Mouse (Mus musculus) midbrain, postnatal 0 days (tissue): ENCODE data around the gene Gnao1. TPM values are rescaled to one million over a fixed set of nuclear protein-coding genes. Genes with fewer than 3 reads are reported as not detected.

Source experiments
- ATAC-seq: fragments of 200-750 bp; cut with Nextera tagmentation; 2 replicates; pipeline ENCODE4 v1.8.0; 2017; ENCODE audit warnings: moderate number of reproducible peaks, mild to moderate bottlenecking, moderate TSS enrichment, moderate library complexity; ENCODE audit not compliant: low FRiP score
- DNase-seq: peaks from one replicate; pipeline ENCODE4 v3.0.0-alpha.2; 2015; ENCODE audit warnings: low spot score
- H3K27ac ChIP-seq: fragments of 300-500 bp; sonication (generic); 2 replicates; pipeline ENCODE4 v1.5.1; 2014; ENCODE audit warnings: low read depth, mild to moderate bottlenecking, low read length, mixed read lengths
- H3K27me3 ChIP-seq: fragments of 300-500 bp; sonication (generic); 2 replicates; pipeline ENCODE4 v1.6.1; 2014; ENCODE audit warnings: low read length, control low read depth, mixed read lengths; ENCODE audit not compliant: insufficient read depth
- H3K36me3 ChIP-seq: fragments of 300-500 bp; sonication (generic); 2 replicates; pipeline ENCODE4 v1.6.1; 2014; ENCODE audit warnings: low read length, control low read depth, mixed read lengths; ENCODE audit not compliant: insufficient read depth
- H3K4me1 ChIP-seq: fragments of 300-500 bp; sonication (generic); 2 replicates; pipeline ENCODE4 v1.6.1; 2014; ENCODE audit warnings: mild to moderate bottlenecking, control low read depth, antibody characterized with exemption, low read length, mixed read lengths; ENCODE audit not compliant: insufficient read depth
- H3K4me2 ChIP-seq: fragments of 300-500 bp; sonication (generic); 2 replicates; pipeline ENCODE4 v1.6.1; 2014; ENCODE audit warnings: low read depth, mild to moderate bottlenecking, low read length, mixed read lengths; ENCODE audit not compliant: poor library complexity, severe bottlenecking
- H3K4me3 ChIP-seq: fragments of 300-500 bp; sonication (generic); 2 replicates; pipeline ENCODE4 v1.5.1; 2014; ENCODE audit warnings: low read depth, mild to moderate bottlenecking, low read length, moderate library complexity
- H3K9ac ChIP-seq: fragments of 300-500 bp; sonication (generic); replicated peaks from 2 replicates; pipeline ENCODE4 v1.6.1; 2014; ENCODE audit warnings: mild to moderate bottlenecking, low read length, moderate library complexity, mixed read lengths; ENCODE audit not compliant: poor library complexity, severe bottlenecking
- H3K9me3 ChIP-seq: fragments of 300-500 bp; sonication (generic); 2 replicates; pipeline ENCODE4 v1.6.1; 2016; ENCODE audit warnings: low read length, control low read depth
- CTCF ChIP-seq: IDR thresholded peaks from 2 replicates; pipeline ENCODE4 v1.5.1; 2016; ENCODE audit warnings: antibody characterized with exemption, mild to moderate bottlenecking
- WGBS: fragments of 180-500 bp; shearing (Covaris S2); extraction: QIAGEN DNeasy Blood & Tissue Kit; methylation state at CpG from one replicate; pipeline ENCODE4 v1.1.7; 2014; 5-methylcytosine and 5-hydroxymethylcytosine counted together
- polyA plus RNA-seq: library from polyadenylated mRNA; unstranded; fragments of >200 nt; fragmentation: Nextera tagmentation; extraction: Ambion mirVana; gene quantifications from 2 replicates; pipeline ENCODE4 v1.2.1, GENCODE M21; 2015
- total RNA-seq: library from RNA; depleted of rRNA; stranded (reverse); fragments of >200 nt; gene quantifications from 2 replicates; pipeline ENCODE4 v1.2.3, GENCODE M21; 2014

Gnao1 gene
- total and polyA plus RNA-seq, 2 experiments from 2014 or later, result 312 to 375 TPM

DNA sequence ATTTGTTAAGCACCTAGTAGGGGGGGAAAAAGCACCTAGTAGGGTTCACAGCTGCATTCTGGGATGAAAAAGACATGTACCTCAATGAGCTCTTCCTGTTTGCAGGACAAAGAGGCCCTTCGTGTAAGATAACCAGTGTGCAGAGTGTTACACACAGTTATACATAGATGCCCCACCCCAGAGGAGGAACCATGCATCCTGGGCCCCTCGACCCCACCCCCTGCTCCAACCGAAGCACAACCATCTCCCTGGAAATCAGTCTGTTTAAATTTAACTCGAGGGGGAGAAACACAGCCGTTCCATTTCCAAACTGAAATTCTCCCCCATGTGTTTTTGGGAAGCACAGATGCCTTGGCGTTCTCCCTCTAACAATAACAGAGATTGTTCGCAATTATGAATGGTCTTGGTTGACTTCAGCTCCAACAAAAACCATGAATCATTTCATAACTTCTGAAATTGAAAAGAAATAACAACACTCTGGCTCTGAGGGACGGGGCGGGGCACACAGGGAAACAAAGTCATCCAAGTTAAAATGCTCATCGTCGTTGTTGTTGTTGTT lies 42.4 kb downstream of the Gnao1 start:
- no peak overlapping the region for H3K4me3 ChIP-seq
- no peak overlapping the region for H3K27ac ChIP-seq
- DNase-seq, result no peak
- no peak overlapping the region for H3K4me2 ChIP-seq
- no peak for TF ChIP-seq CTCF
- no peaks in the 10 kb centered on the region for H3K27me3 ChIP-seq
- H3K36me3 ChIP-seq, result peaks cover under 1% of the 10 kb centered on the region; the same call in 1 of the 2 replicates
- no peak overlapping the region for H3K9ac ChIP-seq
- 83% methylated on average over 11 of the region's 11 CpGs for WGBS
- 0 out of 2 replicates have a peak, but pooled peaks cover 3% of the 10 kb centered on the region for H3K4me1 ChIP-seq
- ATAC-seq, result no peak
- H3K9me3 ChIP-seq, result no peaks in the 10 kb centered on the region

DNA sequence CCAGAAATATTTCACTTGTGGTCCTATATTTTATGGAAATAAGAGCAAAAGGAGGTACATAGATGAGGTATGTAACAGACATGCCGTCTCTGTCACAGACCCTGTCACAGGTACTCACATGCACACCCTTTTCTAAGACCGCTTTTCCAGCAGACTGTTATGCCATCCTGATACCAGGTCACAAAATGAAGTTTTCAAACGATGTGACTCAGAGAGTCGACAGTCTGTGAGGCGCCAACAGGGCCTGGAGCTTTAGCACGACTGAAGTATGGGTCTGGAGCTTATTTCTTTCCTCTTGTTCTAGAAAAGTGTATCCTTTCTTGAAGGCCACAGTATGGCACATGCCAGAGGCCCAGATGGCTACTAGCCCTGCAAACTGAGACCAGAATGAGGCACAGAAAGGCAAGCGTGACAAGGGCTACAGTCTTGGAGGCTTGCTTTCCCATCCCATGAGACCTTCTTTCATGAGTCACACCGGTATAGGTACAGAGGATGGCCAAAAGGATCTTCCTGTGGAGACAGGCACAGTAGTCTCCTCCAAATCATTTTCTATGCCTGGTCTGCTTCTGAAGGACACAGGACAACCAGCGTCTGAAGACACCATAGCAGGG lies 43.2 kb downstream of the Gnao1 start:
- ATAC-seq (no peak), DNase-seq (no peak)
- no peak for TF ChIP-seq CTCF
- Histone ChIP-seq H3K4me2 (no peak overlapping the region), H3K4me1 (0 out of 2 replicates have a peak, but pooled peaks cover 3% of the 10 kb centered on the region), H3K9ac (no peak overlapping the region), H3K9me3 (no peaks in the 10 kb centered on the region), H3K36me3 (peaks cover 3% of the 10 kb centered on the region; the same call in 1 of the 2 replicates), H3K4me3 (no peak overlapping the region), H3K27me3 (no peaks in the 10 kb centered on the region), H3K27ac (no peak overlapping the region)
- WGBS, result 87% methylated on average over 9 of the region's 9 CpGs

DNA sequence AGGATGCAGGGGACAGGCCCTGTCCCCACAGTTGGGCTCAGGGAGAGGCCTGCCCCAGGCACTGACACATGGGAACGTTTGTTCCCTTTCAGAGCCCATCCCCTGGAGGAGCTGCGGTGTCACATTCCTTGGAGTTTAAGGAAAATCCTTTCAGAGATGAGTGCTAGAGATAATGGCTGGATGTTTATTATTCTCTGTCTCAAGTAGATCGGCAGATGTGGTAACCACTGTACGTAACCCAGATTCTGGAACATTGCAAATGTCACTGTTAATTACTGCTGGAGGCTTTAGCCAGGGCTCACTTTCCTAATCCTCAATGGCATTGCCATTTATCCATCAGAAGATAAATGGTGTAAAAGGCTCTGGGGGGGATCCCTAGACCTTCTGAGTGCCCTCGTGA lies 44.9 kb downstream of the Gnao1 start:
- DNase-seq (no peak), ATAC-seq (no peak)
- no peak overlapping the region for H3K4me3 ChIP-seq
- no peaks in the 10 kb centered on the region for H3K27me3 ChIP-seq
- H3K4me2 ChIP-seq, result no peak overlapping the region
- TF ChIP-seq CTCF, result no peak
- H3K9me3 ChIP-seq, result no peaks in the 10 kb centered on the region
- no peak overlapping the region for H3K9ac ChIP-seq
- peaks cover 3% of the 10 kb centered on the region; the same call in 1 of the 2 replicates for H3K36me3 ChIP-seq
- H3K27ac ChIP-seq, result no peak overlapping the region
- 0 out of 2 replicates have a peak, but pooled peaks cover 3% of the 10 kb centered on the region for H3K4me1 ChIP-seq
- WGBS, result 46% methylated on average over 5 of the region's 5 CpGs

DNA sequence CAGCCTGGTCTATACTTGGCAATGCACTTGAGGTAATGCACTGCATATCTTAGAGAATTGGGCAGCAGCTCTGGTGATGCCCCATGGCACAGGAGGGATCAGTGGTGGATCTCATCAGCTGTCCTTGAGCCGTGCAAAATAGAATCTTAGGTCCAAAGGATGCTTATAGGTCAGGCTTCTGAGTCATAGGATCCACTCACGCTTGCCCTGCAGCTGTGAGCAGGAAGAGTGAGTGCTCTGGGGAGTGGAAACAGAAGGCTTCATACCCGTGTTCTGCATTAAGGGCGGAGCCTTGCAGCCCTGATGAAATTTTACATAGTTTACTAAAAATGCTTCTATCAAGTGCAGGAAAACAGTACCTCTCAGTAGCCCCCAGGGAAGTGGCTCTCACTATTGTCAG lies 45.5 kb downstream of the Gnao1 start:
- Histone ChIP-seq H3K27ac (no peak overlapping the region), H3K9ac (no peak overlapping the region), H3K27me3 (no peaks in the 10 kb centered on the region), H3K4me2 (no peak overlapping the region), H3K9me3 (no peaks in the 10 kb centered on the region), H3K36me3 (peaks cover 3% of the 10 kb centered on the region; the same call in 1 of the 2 replicates), H3K4me1 (0 out of 2 replicates have a peak, but pooled peaks cover 3% of the 10 kb centered on the region), H3K4me3 (no peak overlapping the region)
- DNase-seq (no peak), ATAC-seq (no peak)
- WGBS, result 71% methylated on average over 4 of the region's 4 CpGs
- no peak for TF ChIP-seq CTCF

DNA sequence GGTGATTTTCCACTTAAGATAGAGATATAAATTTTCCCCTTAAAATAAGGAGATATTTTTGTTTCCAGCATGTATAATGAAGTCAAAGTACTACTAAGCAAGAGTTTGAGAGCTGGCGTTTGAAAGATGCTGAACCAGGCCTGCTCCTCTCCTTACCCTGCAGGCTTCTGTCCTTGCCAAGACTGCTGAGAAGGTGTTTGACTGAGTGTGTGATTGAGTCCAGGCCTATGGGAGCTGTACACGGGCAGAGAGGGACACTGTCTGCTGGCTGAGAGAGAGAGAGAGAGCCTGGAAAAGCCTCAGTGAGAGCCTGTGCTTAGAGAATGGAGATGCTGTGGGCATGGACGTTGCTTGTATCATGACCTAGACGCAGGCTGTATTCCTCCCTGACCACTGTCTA lies 47.4 kb downstream of the Gnao1 start:
- Histone ChIP-seq H3K27me3 (no peaks in the 10 kb centered on the region), H3K4me2 (no peak overlapping the region), H3K4me1 (0 out of 2 replicates have a peak, but pooled peaks cover 3% of the 10 kb centered on the region), H3K9ac (no peak overlapping the region), H3K4me3 (no peak overlapping the region), H3K27ac (no peak overlapping the region), H3K36me3 (peaks cover 7% of the 10 kb centered on the region; the same call in 1 of the 2 replicates), H3K9me3 (no peaks in the 10 kb centered on the region)
- no peak for TF ChIP-seq CTCF
- DNase-seq, result no peak
- WGBS, result 74% methylated on average over 4 of the region's 4 CpGs
- ATAC-seq, result no peak

DNA sequence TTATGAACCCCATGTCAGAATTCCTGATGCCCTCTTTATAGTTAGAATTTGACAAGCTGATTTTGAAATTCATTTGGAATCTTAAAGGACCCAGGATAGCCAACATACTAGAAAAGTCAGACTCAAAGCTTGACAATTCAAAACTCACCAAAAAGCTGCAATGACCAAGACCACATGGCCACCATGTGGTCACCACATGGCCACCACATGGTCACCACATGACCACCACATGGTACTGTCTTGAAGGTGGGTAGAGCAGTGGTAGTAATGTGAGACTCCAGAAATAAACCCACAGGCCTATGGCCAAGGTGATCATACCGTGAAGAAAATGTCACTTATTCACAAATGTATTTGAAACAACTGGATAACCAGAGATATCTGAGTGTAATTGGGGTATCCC lies 48.5 kb downstream of the Gnao1 start:
- DNase-seq, result no peak
- no peak for ATAC-seq
- Histone ChIP-seq H3K4me2 (no peak overlapping the region), H3K27ac (no peak overlapping the region), H3K9ac (no peak overlapping the region), H3K4me3 (no peak overlapping the region), H3K9me3 (no peaks in the 10 kb centered on the region), H3K4me1 (0 out of 2 replicates have a peak, but pooled peaks cover 3% of the 10 kb centered on the region), H3K27me3 (no peaks in the 10 kb centered on the region), H3K36me3 (peaks cover 7% of the 10 kb centered on the region; the same call in 1 of the 2 replicates)
- WGBS, result 98% methylated on average over 1 of the region's 1 CpGs
- no peak for TF ChIP-seq CTCF
